Mouse (Mus musculus) neural tube, embryonic 13.5 days (tissue): ENCODE measurements around the gene A4galt. TPM values are rescaled to one million over a fixed set of nuclear protein-coding genes. Genes with fewer than 3 reads are reported as not detected.

Experiments used
- polyA plus RNA-seq: library from polyadenylated mRNA; unstranded; fragments of >200 nt; fragmentation: Nextera tagmentation; extraction: Ambion mirVana; gene quantifications from 2 replicates; pipeline ENCODE4 v1.2.1, GENCODE M21; 2015

The A4galt gene
- polyA plus RNA-seq, 1 experiment from 2014 or later, result 3.5 TPM

Other genes starting within 250 kb of the A4galt start
- gene Nfam1, start 218.5 kb downstream of the A4galt start, polyA plus RNA-seq, result 2.4 and 2.6 TPM in 2 replicates
- gene Serhl, start 162.3 kb downstream of the A4galt start, polyA plus RNA-seq, result 20.8 and 31.3 TPM in 2 replicates
- 68.3 and 76.0 TPM in 2 replicates for gene Rrp7a, start 129.0 kb downstream of the A4galt start, polyA plus RNA-seq
- gene Poldip3, start 102.4 kb downstream of the A4galt start, polyA plus RNA-seq, result 137 and 140 TPM in 2 replicates
- gene Cyb5r3, start 79.2 kb downstream of the A4galt start, polyA plus RNA-seq, result 130 and 140 TPM in 2 replicates
- 39.6 and 43.5 TPM in 2 replicates for gene Arfgap3, start 98.5 kb upstream of the A4galt start, polyA plus RNA-seq
- 29.6 and 32.2 TPM in 2 replicates for gene Pacsin2, start 212.8 kb upstream of the A4galt start, polyA plus RNA-seq